Mouse (Mus musculus) hindbrain, embryonic 14.5 days (tissue): ENCODE measurements around the gene Cpsf6. TPM values are rescaled to one million over a fixed set of nuclear protein-coding genes. Genes with fewer than 3 reads are reported as not detected.

ENCODE experiments used
- ATAC-seq: fragments of 200-750 bp; cut with Nextera tagmentation; 2 replicates; pipeline ENCODE4 v1.8.0; 2017; ENCODE audit warnings: moderate number of reproducible peaks, mild to moderate bottlenecking, moderate TSS enrichment, moderate library complexity; ENCODE audit not compliant: low FRiP score
- DNase-seq: peaks from one replicate; pipeline ENCODE4 v3.0.0-alpha.2; 2015; ENCODE audit warnings: low spot score
- H3K27ac ChIP-seq: fragments of 300-500 bp; sonication (generic); 2 replicates; pipeline ENCODE4 v1.5.1; 2014; ENCODE audit warnings: mild to moderate bottlenecking, moderate library complexity
- H3K27me3 ChIP-seq: fragments of 300-500 bp; sonication (generic); 2 replicates; pipeline ENCODE4 v1.6.1; 2014; ENCODE audit warnings: mild to moderate bottlenecking, low read length, mixed read lengths; ENCODE audit not compliant: control insufficient read depth, insufficient read depth
- H3K36me3 ChIP-seq: fragments of 300-500 bp; sonication (generic); replicated peaks from 2 replicates; pipeline ENCODE4 v1.6.1; 2014; ENCODE audit not compliant: control insufficient read depth, insufficient read depth
- H3K4me1 ChIP-seq: fragments of 300-500 bp; sonication (generic); replicated peaks from 2 replicates; pipeline ENCODE4 v1.6.1; 2014; ENCODE audit warnings: antibody characterized with exemption, low read length, mixed read lengths; ENCODE audit not compliant: control insufficient read depth, insufficient read depth
- H3K4me2 ChIP-seq: fragments of 300-500 bp; sonication (generic); replicated peaks from 2 replicates; pipeline ENCODE4 v1.6.1; 2014; ENCODE audit warnings: mild to moderate bottlenecking, moderate library complexity
- H3K4me3 ChIP-seq: fragments of 300-500 bp; sonication (generic); replicated peaks from 2 replicates; pipeline ENCODE4 v1.5.1; 2014; ENCODE audit warnings: mild to moderate bottlenecking, low read length
- H3K9ac ChIP-seq: fragments of 300-500 bp; sonication (generic); 2 replicates; pipeline ENCODE4 v1.6.1; 2014
- H3K9me3 ChIP-seq: fragments of 300-500 bp; sonication (generic); 2 replicates; pipeline ENCODE4 v1.6.1; 2016; ENCODE audit warnings: low read length; ENCODE audit not compliant: control insufficient read depth
- WGBS: fragments of 180-500 bp; shearing (Covaris S2); extraction: QIAGEN DNeasy Blood & Tissue Kit; methylation state at CpG from one replicate; pipeline ENCODE4 v1.1.7; 2014; 5-methylcytosine and 5-hydroxymethylcytosine counted together
- polyA plus RNA-seq: library from polyadenylated mRNA; unstranded; fragments of >200 nt; fragmentation: Nextera tagmentation; extraction: Ambion mirVana; gene quantifications from 2 replicates; pipeline ENCODE4 v1.2.1, GENCODE M21; 2014

The Cpsf6 gene
- polyA plus RNA-seq, 1 experiment from 2014 or later = 152 TPM

DNA sequence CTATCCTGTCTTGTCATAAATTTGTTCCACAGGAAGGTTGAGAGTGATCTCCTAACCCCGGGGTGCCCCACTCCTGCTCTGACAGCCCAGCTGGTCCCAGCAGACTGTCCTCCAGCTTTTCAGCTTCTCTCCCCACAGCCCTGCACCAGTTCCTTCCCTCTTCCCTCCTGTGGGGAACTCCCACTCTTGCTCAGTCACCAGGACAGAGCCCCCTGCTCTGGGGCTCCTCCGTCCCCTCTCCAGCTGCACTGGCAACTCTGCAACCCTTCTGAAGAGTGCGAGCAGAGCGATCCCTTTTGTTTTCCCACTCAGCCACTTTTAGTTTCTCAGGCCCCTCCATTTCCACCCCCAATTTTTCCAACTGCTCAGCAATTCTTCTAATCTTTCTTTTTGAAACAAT is 44.2 kb downstream of the Cpsf6 start:
- Histone ChIP-seq H3K9ac (no peak overlapping the region), H3K4me1 (0 out of 2 replicates have a peak, but pooled peaks cover 5% of the 10 kb centered on the region), H3K27me3 (no peaks in the 10 kb centered on the region), H3K4me2 (no peak overlapping the region), H3K4me3 (no peak overlapping the region), H3K36me3 (peaks cover 8% of the 10 kb centered on the region; the same call in 1 of the 2 replicates), H3K27ac (no peak overlapping the region), H3K9me3 (no peaks in the 10 kb centered on the region)
- DNase-seq (no peak), ATAC-seq (no peak)
- 38% methylated on average over 4 of the region's 4 CpGs for WGBS

- H3K9ac ChIP-seq = no peak overlapping the region
- no peak overlapping the region for H3K27ac ChIP-seq
- H3K4me2 ChIP-seq = no peak overlapping the region
- ATAC-seq (no peak), DNase-seq (no peak)
- no peaks in the 10 kb centered on the region for H3K9me3 ChIP-seq
- no peak overlapping the region for H3K4me3 ChIP-seq
- no peaks in the 10 kb centered on the region for H3K36me3 ChIP-seq
- 83% methylated on average over 5 of the region's 5 CpGs for WGBS
- H3K27me3 ChIP-seq = no peaks in the 10 kb centered on the region
- 0 out of 2 replicates have a peak, but pooled peaks cover 2% of the 10 kb centered on the region for H3K4me1 ChIP-seq
Measured at GRCm38 (mm10) chr10:117330521-117330920, 49.3 kb downstream of the Cpsf6 start.

DNA sequence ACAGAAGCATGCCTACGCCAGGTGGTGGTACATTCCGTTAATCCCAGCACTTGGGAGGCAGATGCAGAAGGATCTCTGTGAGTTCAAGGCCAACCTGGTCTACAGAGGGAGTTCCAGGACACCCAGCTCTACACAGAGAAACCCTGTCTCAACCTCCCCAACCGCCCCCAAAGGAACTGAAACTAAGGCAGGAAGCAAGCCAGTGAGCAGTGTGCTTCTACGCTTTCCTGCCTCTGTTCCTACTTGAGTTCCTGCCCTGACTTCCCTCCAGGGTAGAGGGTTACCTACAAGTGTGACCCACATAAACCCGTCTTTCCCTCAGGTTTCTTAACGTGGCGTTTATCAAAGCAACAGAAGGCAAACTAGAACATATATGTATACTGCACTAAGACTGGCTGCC is 56.0 kb downstream of the Cpsf6 start:
- WGBS = 89% methylated on average over 7 of the region's 7 CpGs
- Histone ChIP-seq H3K9me3 (no peaks in the 10 kb centered on the region), H3K27me3 (no peaks in the 10 kb centered on the region), H3K27ac (no peak overlapping the region), H3K9ac (no peak overlapping the region), H3K4me3 (no peak overlapping the region), H3K36me3 (no peaks in the 10 kb centered on the region), H3K4me2 (no peak overlapping the region), H3K4me1 (no peaks in the 10 kb centered on the region)
- DNase-seq (no peak), ATAC-seq (no peak)

GRCm38 (mm10) chr10:117322630-117323029 is 57.2 kb downstream of the Cpsf6 start:
- WGBS = 96% methylated on average over 5 of the region's 5 CpGs
- H3K36me3 ChIP-seq = no peaks in the 10 kb centered on the region
- H3K27ac ChIP-seq = no peak overlapping the region
- no peak overlapping the region for H3K9ac ChIP-seq
- ATAC-seq (no peak), DNase-seq (no peak)
- no peaks in the 10 kb centered on the region for H3K27me3 ChIP-seq
- no peaks in the 10 kb centered on the region for H3K4me1 ChIP-seq
- no peak overlapping the region for H3K4me3 ChIP-seq
- no peaks in the 10 kb centered on the region for H3K9me3 ChIP-seq
- no peak overlapping the region for H3K4me2 ChIP-seq

DNA sequence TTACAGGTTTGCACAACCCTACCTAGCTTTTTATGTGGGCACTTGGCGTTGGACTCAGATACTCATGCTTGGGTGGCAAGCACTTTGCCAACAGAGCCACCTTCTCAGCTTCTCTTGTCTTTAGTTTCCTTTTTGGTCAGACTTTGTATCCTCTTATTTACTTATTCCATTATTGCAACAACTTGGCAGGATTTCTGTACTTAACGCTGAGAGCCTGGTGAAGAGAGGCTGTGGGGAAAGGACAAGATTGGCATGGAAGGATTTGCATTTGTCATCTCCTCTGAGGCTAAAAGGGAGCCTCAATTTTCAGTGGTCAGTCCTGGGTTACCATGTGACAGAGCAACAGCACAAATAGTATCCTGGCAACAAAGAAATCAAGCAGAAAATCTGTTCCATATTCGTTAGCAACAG is 59.2 kb downstream of the Cpsf6 start:
- 54% methylated on average over 3 of the region's 3 CpGs for WGBS
- H3K4me3 ChIP-seq = no peak overlapping the region

DNA sequence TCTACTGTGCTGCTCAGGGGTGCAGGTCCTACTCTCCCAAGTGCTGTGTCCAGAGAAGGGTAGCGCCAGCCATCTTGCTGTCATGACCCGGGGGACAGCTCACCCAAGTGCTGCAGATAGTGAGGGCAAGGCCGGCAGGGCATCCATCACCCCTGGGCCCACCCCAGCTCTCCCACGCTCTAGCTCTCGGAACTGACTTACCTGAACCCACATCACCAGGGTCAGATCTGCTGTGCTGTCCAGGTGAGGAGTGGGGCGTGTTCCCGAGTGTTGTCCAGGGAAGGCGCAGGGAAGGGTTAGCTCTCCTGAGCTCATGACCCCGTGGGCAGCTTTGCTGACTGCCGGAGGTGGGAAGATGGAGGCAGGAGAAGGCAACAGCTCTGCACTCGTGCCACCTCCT is 63.4 kb downstream of the Cpsf6 start:
- ATAC-seq (no peak), DNase-seq (no peak)
- Histone ChIP-seq H3K4me3 (no peak overlapping the region), H3K27ac (no peak overlapping the region), H3K27me3 (no peaks in the 10 kb centered on the region), H3K4me2 (no peak overlapping the region), H3K9ac (no peak overlapping the region), H3K36me3 (no peaks in the 10 kb centered on the region), H3K9me3 (no peaks in the 10 kb centered on the region), H3K4me1 (no peaks in the 10 kb centered on the region)
- 97% methylated on average over 11 of the region's 11 CpGs for WGBS

More for the DNA sequence above, 59.2 kb downstream of the Cpsf6 start:
- Histone ChIP-seq H3K4me2 (no peak overlapping the region), H3K27me3 (no peaks in the 10 kb centered on the region), H3K27ac (no peak overlapping the region), H3K4me1 (no peaks in the 10 kb centered on the region), H3K36me3 (no peaks in the 10 kb centered on the region), H3K9ac (no peak overlapping the region), H3K9me3 (no peaks in the 10 kb centered on the region)
- no peak for DNase-seq
- no peak for ATAC-seq

- WGBS = 93% methylated on average over 2 of the region's 2 CpGs
- ATAC-seq = no peak
- DNase-seq = no peak
- Histone ChIP-seq H3K4me3 (no peak overlapping the region), H3K9ac (no peak overlapping the region), H3K27ac (no peak overlapping the region), H3K27me3 (no peaks in the 10 kb centered on the region), H3K4me1 (no peaks in the 10 kb centered on the region), H3K9me3 (no peaks in the 10 kb centered on the region), H3K4me2 (no peak overlapping the region), H3K36me3 (no peaks in the 10 kb centered on the region)
Measured at GRCm38 (mm10) chr10:117313133-117313532, 66.7 kb downstream of the Cpsf6 start.

DNA sequence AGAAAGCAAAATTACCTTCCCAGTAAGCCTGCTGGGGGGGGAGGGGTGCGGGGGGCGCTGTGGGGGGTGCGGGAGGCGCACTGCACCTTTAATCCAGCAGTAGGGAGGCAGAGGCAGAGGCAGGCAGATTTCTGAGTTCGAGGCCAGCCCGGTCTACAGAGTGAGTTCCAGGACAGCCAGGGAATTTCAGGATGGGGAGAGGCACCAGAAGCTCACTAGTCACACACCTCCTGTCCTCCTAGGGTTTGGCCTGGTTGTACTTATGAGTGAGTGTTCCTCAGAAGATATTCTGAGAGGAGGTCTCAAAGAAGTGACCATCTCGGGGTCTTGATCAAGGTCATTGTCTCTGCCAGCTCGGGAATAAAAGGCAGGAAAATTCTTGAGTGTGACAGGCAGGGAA is 67.6 kb downstream of the Cpsf6 start:
- no peak overlapping the region for H3K9ac ChIP-seq
- no peak for DNase-seq
- no peaks in the 10 kb centered on the region for H3K4me1 ChIP-seq
- no peak overlapping the region for H3K27ac ChIP-seq
- no peak overlapping the region for H3K4me3 ChIP-seq
- H3K36me3 ChIP-seq = no peaks in the 10 kb centered on the region
- no peak overlapping the region for H3K4me2 ChIP-seq
- 83% methylated on average over 8 of the region's 8 CpGs for WGBS
- no peaks in the 10 kb centered on the region for H3K27me3 ChIP-seq
- ATAC-seq = no peak
- no peaks in the 10 kb centered on the region for H3K9me3 ChIP-seq

DNA sequence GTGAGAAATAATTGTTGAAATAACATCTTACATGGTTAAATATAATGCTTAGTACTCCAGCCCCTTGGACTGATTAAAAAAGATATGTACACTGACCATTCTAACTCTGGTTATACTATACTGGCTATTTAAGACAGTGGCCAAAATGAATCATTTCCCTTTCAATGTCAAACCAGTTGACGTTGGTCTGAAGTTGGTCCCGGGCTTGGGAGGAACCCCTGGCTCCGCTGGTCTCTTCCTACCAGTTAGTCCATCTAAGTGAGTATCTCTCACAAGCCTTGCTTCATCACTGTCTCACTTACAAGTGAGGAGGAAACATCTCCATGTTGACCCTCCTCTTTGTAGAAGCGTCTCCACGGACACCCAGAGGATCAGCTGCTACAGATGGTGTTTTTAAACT is 75.4 kb downstream of the Cpsf6 start:
- no peak for ATAC-seq
- DNase-seq = no peak
- no peaks in the 10 kb centered on the region for H3K4me1 ChIP-seq
- no peak overlapping the region for H3K9ac ChIP-seq
- H3K36me3 ChIP-seq = no peaks in the 10 kb centered on the region
- H3K27ac ChIP-seq = no peak overlapping the region
- H3K4me3 ChIP-seq = no peak overlapping the region
- no peak overlapping the region for H3K4me2 ChIP-seq
- H3K9me3 ChIP-seq = no peaks in the 10 kb centered on the region
- WGBS = 91% methylated on average over 5 of the region's 5 CpGs
- H3K27me3 ChIP-seq = no peaks in the 10 kb centered on the region

DNA sequence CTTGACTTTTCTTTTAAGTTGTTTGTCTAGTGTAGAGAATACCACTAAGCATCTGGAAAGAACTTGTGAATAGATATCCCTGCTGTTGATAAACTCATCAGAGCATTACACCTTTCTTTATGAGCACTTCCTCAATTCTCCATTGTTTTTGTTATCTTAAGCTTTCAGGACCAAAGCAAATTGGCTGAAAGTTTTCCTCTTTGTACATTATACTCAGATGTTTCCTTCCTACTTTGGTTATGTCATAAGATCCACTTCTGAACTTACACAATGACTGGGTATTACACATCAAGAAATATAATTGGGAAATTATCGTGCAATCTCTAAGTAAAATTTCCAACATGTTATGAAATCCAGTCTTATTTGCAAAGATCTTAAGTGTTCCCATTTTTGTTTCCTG is 78.1 kb downstream of the Cpsf6 start:
- H3K9me3 ChIP-seq = no peaks in the 10 kb centered on the region
- 92% methylated on average over 1 of the region's 1 CpGs for whole genome bisulfite sequencing
- no peaks in the 10 kb centered on the region for H3K36me3 ChIP-seq
- H3K27me3 ChIP-seq = no peaks in the 10 kb centered on the region
- ATAC-seq = no peak
- no peaks in the 10 kb centered on the region for H3K4me1 ChIP-seq
- no peak overlapping the region for H3K4me3 ChIP-seq
- H3K4me2 ChIP-seq = no peak overlapping the region
- no peak overlapping the region for H3K27ac ChIP-seq
- no peak overlapping the region for H3K9ac ChIP-seq
- no peak for DNase-seq
